Mouse (Mus musculus): ENCODE results near the gene Timm10. TPM values are rescaled to one million over a fixed set of nuclear protein-coding genes. Genes with fewer than 3 reads are reported as not detected.

Gene Timm10
- polyA plus RNA-seq, 1 experiment from 2014 or later = 58.0 TPM

- H3K4me3 ChIP-seq = no peak within 1 kb of the TSS
- 68% methylated on average over 13 of the region's 13 CpGs for WGBS
- H3K27ac ChIP-seq = no peak within 1 kb of the TSS
- H3K9me3 ChIP-seq (replicated peaks) = no peaks in the 10 kb centered on the region
- no peak within 1 kb of the TSS for H3K9ac ChIP-seq
- no peak within 1 kb of the TSS for H3K4me2 ChIP-seq
- H3K36me3 ChIP-seq (ENCODE audit: poor library complexity, severe bottlenecking) = no peaks in the 10 kb centered on the region
- peaks cover 3% of the 10 kb centered on the region for H3K4me1 ChIP-seq
- ATAC-seq = no peak
- peaks cover 7% of the 10 kb centered on the region; the same call in 1 of the 2 replicates for H3K27me3 ChIP-seq
Measured at GRCm38 (mm10) chr2:84822552-84822951, 4.2 kb upstream of the Timm10 start, which contains the start of gene Smtnl1. TSS of gene Smtnl1 (minus strand) at chr2:84822652.

- no peak overlapping the region for H3K9ac ChIP-seq
- H3K9me3 ChIP-seq (replicated peaks) = no peaks in the 10 kb centered on the region
- no peak for ATAC-seq
- no peak overlapping the region for H3K4me3 ChIP-seq
- no peak overlapping the region for H3K27ac ChIP-seq
- no peaks in the 10 kb centered on the region for H3K36me3 ChIP-seq (ENCODE audit: poor library complexity, severe bottlenecking)
- WGBS = 46% methylated on average over 2 of the region's 2 CpGs
- H3K4me2 ChIP-seq = no peak overlapping the region
- peaks cover 10% of the 10 kb centered on the region for H3K4me1 ChIP-seq
- peaks cover 7% of the 10 kb centered on the region; the same call in 1 of the 2 replicates for H3K27me3 ChIP-seq
Measured at GRCm38 (mm10) chr2:84823237-84823636, 3.6 kb upstream of the Timm10 start.

GRCm38 (mm10) chr2:84827283-84827920, 605 bp downstream of the Timm10 start:
- peak overlapping the region; percentile 100 for H3K4me2 ChIP-seq
- H3K27ac ChIP-seq = no peak overlapping the region
- WGBS = under 1% methylated on average over 29 of the region's 29 CpGs
- peak; percentile 20 for ATAC-seq
- no peaks in the 10 kb centered on the region for H3K27me3 ChIP-seq
- H3K36me3 ChIP-seq (ENCODE audit: poor library complexity, severe bottlenecking) = peaks cover 13% of the 10 kb centered on the region
- H3K4me3 ChIP-seq = peak overlapping the region; percentile 85
- no peaks in the 10 kb centered on the region for H3K9me3 ChIP-seq (replicated peaks)
- peak overlapping the region; percentile 78 for H3K9ac ChIP-seq
- H3K4me1 ChIP-seq = peaks cover 15% of the 10 kb centered on the region

- ATAC-seq = peak; percentile 79
- Histone ChIP-seq H3K36me3 (ENCODE audit: poor library complexity, severe bottlenecking) (peaks cover 13% of the 10 kb centered on the region), H3K4me2 (no peak overlapping the region), H3K27me3 (no peaks in the 10 kb centered on the region), H3K9me3 (replicated peaks) (no peaks in the 10 kb centered on the region), H3K4me3 (no peak overlapping the region), H3K27ac (peak overlapping the region; percentile 49; the same call in 1 of the 2 replicates), H3K9ac (peak overlapping the region; percentile 14; the same call in 1 of the 2 replicates), H3K4me1 (peaks cover 15% of the 10 kb centered on the region)
- 29% methylated on average over 10 of the region's 10 CpGs for WGBS
Measured at GRCm38 (mm10) chr2:84831666-84832391, 5.0 kb downstream of the Timm10 start.

- no peak overlapping the region for H3K4me3 ChIP-seq
- no peak overlapping the region for H3K4me2 ChIP-seq
- H3K9me3 ChIP-seq (replicated peaks) = no peaks in the 10 kb centered on the region
- H3K27ac ChIP-seq = no peak overlapping the region
- no peak for ATAC-seq
- 64% methylated on average over 8 of the region's 8 CpGs for WGBS
- H3K9ac ChIP-seq = no peak overlapping the region
- H3K27me3 ChIP-seq = peaks cover 35% of the 10 kb centered on the region
- peaks cover 41% of the 10 kb centered on the region for H3K4me1 ChIP-seq
- no peaks in the 10 kb centered on the region for H3K36me3 ChIP-seq (ENCODE audit: poor library complexity, severe bottlenecking)
Measured at GRCm38 (mm10) chr2:84837107-84837506, 10.3 kb downstream of the Timm10 start.

GRCm38 (mm10) chr2:84837817-84838592, 11.2 kb downstream of the Timm10 start:
- Histone ChIP-seq H3K4me2 (peak overlapping the region; percentile 94; the same call in 1 of the 2 replicates), H3K27me3 (peaks cover 35% of the 10 kb centered on the region)

GRCm38 (mm10) chr2:84838593-84838949, 11.8 kb downstream of the Timm10 start, which contains the start of gene Slc43a1:
TSS of gene Slc43a1 (plus strand) at chr2:84838850.
- H3K9me3 ChIP-seq (replicated peaks) = no peaks in the 10 kb centered on the region
- peak within 1 kb of the TSS; percentile 94 for H3K4me2 ChIP-seq
- 14% methylated on average over 10 of the region's 10 CpGs for WGBS
- peaks cover 42% of the 10 kb centered on the region for H3K4me1 ChIP-seq
- H3K36me3 ChIP-seq (ENCODE audit: poor library complexity, severe bottlenecking) = no peaks in the 10 kb centered on the region
- H3K27ac ChIP-seq = 0 out of 2 replicates have a peak within 1 kb of the TSS, but pooled peaks have one; percentile 84
- peak within 1 kb of the TSS; percentile 70 for H3K9ac ChIP-seq
- peaks cover 35% of the 10 kb centered on the region for H3K27me3 ChIP-seq
- no peak for ATAC-seq
- H3K4me3 ChIP-seq = peak within 1 kb of the TSS; percentile 62

More at GRCm38 (mm10) chr2:84837817-84838592, 11.2 kb downstream of the Timm10 start:
- Histone ChIP-seq H3K9me3 (replicated peaks) (no peaks in the 10 kb centered on the region), H3K36me3 (ENCODE audit: poor library complexity, severe bottlenecking) (no peaks in the 10 kb centered on the region), H3K9ac (no peak overlapping the region), H3K4me3 (no peak overlapping the region), H3K4me1 (peaks cover 42% of the 10 kb centered on the region), H3K27ac (no peak overlapping the region)
- ATAC-seq = no peak
- WGBS = 24% methylated on average over 9 of the region's 9 CpGs

GRCm38 (mm10) chr2:84838993-84839980, 12.5 kb downstream of the Timm10 start:
- under 1% methylated on average over 47 of the region's 47 CpGs for WGBS
- H3K27ac ChIP-seq = peak overlapping the region; percentile 84; the same call in 1 of the 2 replicates
- peaks cover 42% of the 10 kb centered on the region for H3K4me1 ChIP-seq
- peaks cover 35% of the 10 kb centered on the region for H3K27me3 ChIP-seq
- H3K4me3 ChIP-seq = peak overlapping the region; percentile 62
- H3K4me2 ChIP-seq = peak overlapping the region; percentile 94
- H3K36me3 ChIP-seq (ENCODE audit: poor library complexity, severe bottlenecking) = no peaks in the 10 kb centered on the region
- peak overlapping the region; percentile 70 for H3K9ac ChIP-seq
- H3K9me3 ChIP-seq (replicated peaks) = no peaks in the 10 kb centered on the region
- peak; percentile 28 for ATAC-seq

GRCm38 (mm10) chr2:84840016-84840747, 13.4 kb downstream of the Timm10 start:
- ATAC-seq = peak; percentile 91
- peak overlapping the region; percentile 70 for H3K9ac ChIP-seq
- peaks cover 35% of the 10 kb centered on the region for H3K27me3 ChIP-seq
- H3K4me2 ChIP-seq = peak overlapping the region; percentile 94
- H3K27ac ChIP-seq = peak overlapping the region; percentile 84
- WGBS = under 1% methylated on average over 54 of the region's 54 CpGs
- no peaks in the 10 kb centered on the region for H3K9me3 ChIP-seq (replicated peaks)
- H3K4me1 ChIP-seq = peaks cover 42% of the 10 kb centered on the region
- H3K4me3 ChIP-seq = peak overlapping the region; percentile 62
- H3K36me3 ChIP-seq (ENCODE audit: poor library complexity, severe bottlenecking) = no peaks in the 10 kb centered on the region

- Histone ChIP-seq H3K27ac (peak overlapping the region; percentile 84), H3K27me3 (peaks cover 35% of the 10 kb centered on the region), H3K36me3 (ENCODE audit: poor library complexity, severe bottlenecking) (no peaks in the 10 kb centered on the region), H3K4me1 (peaks cover 42% of the 10 kb centered on the region), H3K4me3 (peak overlapping the region; percentile 62), H3K9me3 (replicated peaks) (no peaks in the 10 kb centered on the region), H3K4me2 (peak overlapping the region; percentile 94), H3K9ac (peak overlapping the region; percentile 70)
- peak; percentile 22 for ATAC-seq
- 7% methylated on average over 17 of the region's 17 CpGs for WGBS
Measured at GRCm38 (mm10) chr2:84840748-84841563, 14.2 kb downstream of the Timm10 start.
